Mouse (Mus musculus) small intestine, adult 2 months (tissue): Measurements from ENCODE around the gene Zfp46.

Experiments used
- CTCF ChIP-seq: fragments of 200-500 bp; IDR thresholded peaks from 2 replicates; pipeline ENCODE4 v1.5.1; 2012; ENCODE audit warnings: low read depth, mild to moderate bottlenecking, control low read depth, inconsistent platforms, low read length, moderate library complexity, mixed read lengths; ENCODE audit not compliant: insufficient replicate concordance, insufficient read length; ENCODE audit errors: extremely low read depth
- POLR2A ChIP-seq: fragments of 200-500 bp; IDR thresholded peaks from 2 replicates; pipeline ENCODE4 v1.6.1; 2012; ENCODE audit warnings: low read depth, mild to moderate bottlenecking, control low read depth, inconsistent platforms, low read length, moderate library complexity

DNA sequence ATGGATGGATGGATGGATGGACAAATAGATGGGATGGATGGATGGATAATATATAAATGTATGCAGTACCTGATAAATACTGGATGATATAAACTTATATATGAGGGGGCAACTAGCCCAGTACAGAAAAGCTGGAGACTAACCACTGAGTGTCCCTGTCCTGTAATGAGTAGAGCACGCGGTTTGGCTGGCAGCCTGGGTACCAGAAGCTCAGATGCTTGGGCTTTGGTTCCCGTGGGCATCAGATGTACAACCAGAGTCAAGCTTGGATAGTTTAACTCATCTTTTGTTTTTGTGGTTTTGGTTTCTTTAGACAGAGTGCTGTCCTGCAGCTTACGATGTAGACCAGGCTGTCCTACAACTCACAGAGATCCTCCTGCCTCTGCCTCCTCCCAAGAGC lies 20.9 kb upstream of the Zfp46 start:
- TF ChIP-seq CTCF (no peak), POLR2A (no peak)
